Comparison of ENCODE assay signal across 8 mouse cellular contexts in the genomic region with DNA sequence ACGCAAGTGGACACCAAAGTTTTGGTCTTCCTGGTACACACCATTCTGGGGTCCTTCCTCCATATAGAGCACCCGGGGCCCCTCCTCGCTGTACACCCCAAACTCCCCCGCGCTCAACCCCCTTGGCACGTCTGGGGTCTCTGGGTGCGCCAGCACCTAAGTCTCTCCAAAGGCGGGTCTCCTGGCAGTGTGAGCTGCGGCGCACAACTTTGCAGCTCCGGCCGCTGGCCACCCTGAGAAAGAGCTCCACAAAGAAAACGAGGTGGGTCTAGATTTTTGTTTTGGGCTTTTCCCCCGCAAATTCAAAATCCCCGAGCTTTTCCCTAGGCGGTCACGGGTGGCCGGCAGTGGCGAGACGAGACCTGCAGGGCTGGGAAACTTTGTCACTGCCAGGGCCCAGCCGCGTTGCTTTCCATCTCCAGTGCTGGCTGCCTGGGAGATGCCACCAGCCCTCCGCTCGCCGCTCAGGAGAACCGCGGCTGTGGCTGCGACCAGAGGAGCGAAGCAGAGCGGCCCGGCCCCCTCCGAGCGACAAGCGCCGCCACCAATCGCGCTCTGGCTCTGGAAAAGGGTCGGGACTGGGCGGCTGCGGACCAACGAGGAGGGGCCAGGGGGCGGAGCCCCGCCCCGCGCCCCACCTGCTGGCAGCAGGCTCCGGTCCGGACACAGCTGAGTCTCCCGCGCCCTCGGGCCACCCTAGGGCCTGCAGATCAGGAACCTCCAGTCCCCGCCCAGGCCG. TPM values are rescaled to one million over a fixed set of nuclear protein-coding genes. Genes with fewer than 3 reads are reported as not detected.
A peak's percentile ranks its signal among the peaks of the same experiment; 100 is the strongest.
DNase-seq lines count a peak whose midpoint lies in the region; ATAC-seq and TF ChIP-seq lines count a peak whose summit lies in the region.

Galnt18 (minus strand) TSS at position 474 of the 739 bp plus-strand sequence.

- no peaks in the 10 kb centered on the region for H3K9me3 ChIP-seq in hindbrain, embryonic 12.5 days (replicated peaks)
- H3K9me3 ChIP-seq in lung, embryonic 14.5 days (ENCODE audit: low read depth, low read length), result no peaks in the 10 kb centered on the region

- H3K4me3 ChIP-seq in hindbrain, embryonic 12.5 days, result peak within 1 kb of the TSS; percentile 47
- H3K4me3 ChIP-seq in lung, embryonic 14.5 days (ENCODE audit: low read depth, low read length), result peak within 1 kb of the TSS; percentile 51

- peak within 1 kb of the TSS; percentile 29 for H3K9ac ChIP-seq in hindbrain, embryonic 12.5 days
- peak within 1 kb of the TSS; percentile 51 for H3K9ac ChIP-seq in lung, embryonic 14.5 days

- ATAC-seq in Patski, result peak; percentile 89
- ATAC-seq in hindbrain, embryonic 12.5 days (ENCODE audit: low FRiP score), result peak; percentile 99
- ATAC-seq in lung, embryonic 14.5 days (ENCODE audit: insufficient read depth), result peak; percentile 98

- in situ Hi-C loops in Patski (cut with MboI; ENCODE audit: low pct_unique_long_range_greater_than_20kb), result loop anchor here (5.0 to 25.0 kb wide), 2 partner anchors 183 to 583 kb away; no protein-coding TSS in a partner anchor

- DNase-seq in Patski (ENCODE audit: low read depth, low spot score), result no peak
- peak; percentile 96 to 97 for DNase-seq in cerebellum, postnatal 25 days
- DNase-seq in frontal cortex, postnatal 36 days (ENCODE audit: low spot score in 2 of 2), result peak; percentile 91 to 94
- DNase-seq in layer of hippocampus, adult 9-11 months, result peak; percentile 92
- DNase-seq in lung, embryonic 14.5 days, result peak; percentile 96
- peak; percentile 95 for DNase-seq in ovary, postnatal 36 days (ENCODE audit: low spot score)
- peak; percentile 16 to 31 for DNase-seq in thymus, postnatal 36 days

- H3K27ac ChIP-seq in hindbrain, embryonic 12.5 days, result peak within 1 kb of the TSS; percentile 17; the same call in 1 of the 2 replicates
- H3K27ac ChIP-seq in lung, embryonic 14.5 days (ENCODE audit: low read depth), result peak within 1 kb of the TSS; percentile 46; the same call in 1 of the 2 replicates

- H3K4me1 ChIP-seq in hindbrain, embryonic 12.5 days, result peaks cover 15% of the 10 kb centered on the region
- peaks cover 3% of the 10 kb centered on the region; the same call in 1 of the 2 replicates for H3K4me1 ChIP-seq in lung, embryonic 14.5 days (ENCODE audit: insufficient read depth)

- no peaks in the 10 kb centered on the region for H3K27me3 ChIP-seq in Patski
- peaks cover 24% of the 10 kb centered on the region for H3K27me3 ChIP-seq in hindbrain, embryonic 12.5 days
- H3K27me3 ChIP-seq in lung, embryonic 14.5 days (ENCODE audit: insufficient read depth, low read length), result peaks cover 4% of the 10 kb centered on the region; the same call in 1 of the 2 replicates

- under 1% methylated on average over 50 of the region's 52 CpGs for WGBS in hindbrain, embryonic 12.5 days
- under 1% methylated on average over 52 of the region's 52 CpGs for WGBS in lung, embryonic 14.5 days

- H3K36me3 ChIP-seq in hindbrain, embryonic 12.5 days, result no peaks in the 10 kb centered on the region
- no peaks in the 10 kb centered on the region for H3K36me3 ChIP-seq in lung, embryonic 14.5 days (ENCODE audit: insufficient read depth)

- POLR2A ChIA-PET in Patski (lab: Charles Lee), result interaction anchor here (1.2 to 1.7 kb wide), 2 partner anchors 8 to 58 kb away, joined by 4 to 5 read pairs; no protein-coding TSS in a partner anchor

- TF ChIP-seq CTCF in Patski (IDR thresholded peaks at IDR 0.05), result no peak
- TF ChIP-seq CTCF in lung, embryonic 14.5 days (IDR thresholded peaks at IDR 0.05; ENCODE audit: low read depth), result no peak

- peak within 1 kb of the TSS; percentile 76 for H3K4me2 ChIP-seq in hindbrain, embryonic 12.5 days (replicated peaks)
- peak within 1 kb of the TSS; percentile 98 for H3K4me2 ChIP-seq in lung, embryonic 14.5 days

- CTCF ChIA-PET in Patski (lab: Charles Lee), result interaction anchor here (1.4 kb wide), 1 partner anchor 48 kb away, joined by 3 read pairs; no protein-coding TSS in a partner anchor

RNA-seq across cellular contexts. Expression of gene Galnt18, which starts in this region (rescaled TPM):
- polyA plus RNA-seq in Patski (2021), result 6.1 TPM
- 7.5 and 8.0 TPM in 2 replicates for polyA plus RNA-seq in hindbrain, embryonic 12.5 days (2016; fragmentation: Nextera tagmentation; extraction: Ambion mirVana)
- 18.0 and 18.2 TPM in 2 replicates for polyA plus RNA-seq in lung, embryonic 14.5 days (2014; fragmentation: Nextera tagmentation; extraction: Ambion mirVana)
